Mouse (Mus musculus) spleen, postnatal 14 days (tissue): ENCODE measurements around the gene Pepd.

Experiments
- DNase-seq, 2 experiments: peaks; one replicate each; pipeline ENCODE4 v3.0.0; 2021 to 2022; ENCODE audit warnings: low spot score in 2 of 2

Pepd gene

GRCm38 (mm10) chr7:35055619-35056435, 143.6 kb downstream of the Pepd start:
- DNase-seq, result peak; percentile 52 to 61

- peak; percentile 98 to 99 for DNase-seq
Observed at GRCm38 (mm10) chr7:35056436-35056864, 144.3 kb downstream of the Pepd start, which contains the start of gene Cebpg. Gene Cebpg (minus strand): TSS chr7:35056573.

- no peak for DNase-seq
Observed at GRCm38 (mm10) chr7:35056999-35057398, 144.8 kb downstream of the Pepd start.

GRCm38 (mm10) chr7:35057569-35057968, 145.4 kb downstream of the Pepd start:
- no peak for DNase-seq

GRCm38 (mm10) chr7:35058329-35058728, 146.2 kb downstream of the Pepd start:
- no peak for DNase-seq

GRCm38 (mm10) chr7:35059467-35059866, 147.3 kb downstream of the Pepd start:
- no peak for DNase-seq

- DNase-seq, result no peak
Observed at GRCm38 (mm10) chr7:35064286-35065258, 152.4 kb downstream of the Pepd start.

- no peak for DNase-seq
Observed at GRCm38 (mm10) chr7:35065958-35066357, 153.8 kb downstream of the Pepd start.

GRCm38 (mm10) chr7:35066640-35067212, 154.5 kb downstream of the Pepd start:
- DNase-seq, result no peak

- DNase-seq, result no peak
Observed at GRCm38 (mm10) chr7:35076645-35077044, 164.5 kb downstream of the Pepd start.

- DNase-seq, result no peak
Observed at GRCm38 (mm10) chr7:35080843-35081338, 168.7 kb downstream of the Pepd start.

GRCm38 (mm10) chr7:35081406-35082104, 169.4 kb downstream of the Pepd start:
- DNase-seq, result no peak

- DNase-seq, result no peak
Observed at GRCm38 (mm10) chr7:35084565-35085360, 172.6 kb downstream of the Pepd start.

GRCm38 (mm10) chr7:35086271-35086861, 174.2 kb downstream of the Pepd start:
- no peak for DNase-seq

- no peak for DNase-seq
Observed at GRCm38 (mm10) chr7:35090550-35090949, 178.4 kb downstream of the Pepd start.
